Mouse (Mus musculus): Measurements from ENCODE around the gene Dnaja2.

GRCm38 (mm10) chr8:85570466-85570865, 15.3 kb upstream of the Dnaja2 start:
- no peak for TF ChIP-seq GATA1 (IDR thresholded peaks at IDR 0.05; ENCODE audit: borderline replicate concordance, low read length)
- no peak for TF ChIP-seq CTCF (IDR thresholded peaks at IDR 0.05; ENCODE audit: low read depth, low read length)
- no peak for TF ChIP-seq GATA2 (IDR thresholded peaks at IDR 0.05; ENCODE audit: borderline replicate concordance, low read depth, low read length)

Data from G1E (cell line).